Mouse (Mus musculus) ES-E14 (cell line): Measurements from ENCODE around the gene AC140267.1.

ENCODE experiments used
- ZC3H11A ChIP-seq: IDR thresholded peaks from 2 replicates; pipeline ENCODE4 v1.6.1; 2012; ENCODE audit warnings: low read depth, mild to moderate bottlenecking, inconsistent platforms, low read length, borderline replicate concordance
- ZNF384 ChIP-seq: IDR thresholded peaks from 2 replicates; pipeline ENCODE4 v1.6.1; 2012; ENCODE audit warnings: low read depth, low read length, inconsistent platforms

- TF ChIP-seq ZC3H11A (no peak), ZNF384 (no peak)
Observed at GRCm38 (mm10) chr15:80228071-80228800, 7.4 kb upstream of the AC140267.1 start.
